Mouse (Mus musculus) heart, embryonic 14.5 days (tissue): Measurements from ENCODE around the gene Ripor2. TPM values are rescaled to one million over a fixed set of nuclear protein-coding genes. Genes with fewer than 3 reads are reported as not detected.
"Not testable (repeated sequence)": the region's sequence is repeated elsewhere in the genome, so short reads cannot be mapped to it uniquely, and the experiment has no call there.

ENCODE experiments used
- ATAC-seq: fragments of 200-750 bp; cut with Nextera tagmentation; 2 replicates; pipeline ENCODE4 v1.8.0; 2017; ENCODE audit warnings: low read depth, moderate TSS enrichment; ENCODE audit not compliant: insufficient number of reproducible peaks, insufficient read depth, low FRiP score
- H3K27ac ChIP-seq, 2 experiments: fragments of 200-500 bp in 1 of 2; fragments of 300-500 bp in 1 of 2; sonication (generic) in 1 of 2; replicated peaks in 1 of 2; 2 replicates each; pipeline ENCODE4 v1.5.1; 2012 to 2014; ENCODE audit warnings: low read depth in 2 of 2, low read length in 2 of 2, control low read depth in 1 of 2, mild to moderate bottlenecking in 1 of 2, mixed read lengths in 1 of 2; ENCODE audit not compliant: control insufficient read depth in 1 of 2, insufficient read depth in 1 of 2
- H3K27me3 ChIP-seq: fragments of 300-500 bp; sonication (generic); 2 replicates; pipeline ENCODE4 v1.6.1; 2014; ENCODE audit warnings: mild to moderate bottlenecking, low read length, control low read depth; ENCODE audit not compliant: control insufficient read depth, insufficient read depth
- H3K36me3 ChIP-seq: fragments of 300-500 bp; sonication (generic); 2 replicates; pipeline ENCODE4 v1.6.1; 2014; ENCODE audit warnings: mild to moderate bottlenecking, control low read depth, low read length, mixed read lengths; ENCODE audit not compliant: control insufficient read depth, insufficient read depth
- H3K4me1 ChIP-seq, 2 experiments: fragments of 200-500 bp in 1 of 2; fragments of 300-500 bp in 1 of 2; sonication (generic) in 1 of 2; 2 replicates each; pipeline ENCODE4 v1.6.1; 2012 to 2014; ENCODE audit warnings: low read length in 2 of 2, control low read depth in 1 of 2, mixed read lengths in 1 of 2; ENCODE audit not compliant: control insufficient read depth in 2 of 2, insufficient read depth in 2 of 2
- H3K4me2 ChIP-seq: fragments of 300-500 bp; sonication (generic); 2 replicates; pipeline ENCODE4 v1.6.1; 2014; ENCODE audit warnings: mild to moderate bottlenecking, low read length
- H3K4me3 ChIP-seq, 2 experiments: fragments of 200-500 bp in 1 of 2; fragments of 300-500 bp in 1 of 2; sonication (generic) in 1 of 2; 2 replicates each; pipeline ENCODE4 v1.5.1; 2012 to 2014; ENCODE audit warnings: low read length in 2 of 2, mild to moderate bottlenecking in 2 of 2, control low read depth in 1 of 2, low read depth in 1 of 2, moderate library complexity in 1 of 2; ENCODE audit not compliant: control insufficient read depth in 1 of 2, insufficient read depth in 1 of 2
- H3K9ac ChIP-seq: fragments of 300-500 bp; sonication (generic); 2 replicates; pipeline ENCODE4 v1.6.1; 2014; ENCODE audit warnings: mild to moderate bottlenecking, low read length
- H3K9me3 ChIP-seq: fragments of 300-500 bp; sonication (generic); 2 replicates; pipeline ENCODE4 v1.6.1; 2016; ENCODE audit warnings: low read length, control low read depth; ENCODE audit not compliant: control insufficient read depth
- WGBS: fragments of 180-500 bp; shearing (Covaris S2); extraction: QIAGEN DNeasy Blood & Tissue Kit; methylation state at CpG from one replicate; pipeline ENCODE4 v1.1.7; 2014; 5-methylcytosine and 5-hydroxymethylcytosine counted together
- polyA plus RNA-seq: library from polyadenylated mRNA; unstranded; fragments of >200 nt; fragmentation: Nextera tagmentation; extraction: Ambion mirVana; gene quantifications from 2 replicates; pipeline ENCODE4 v1.2.1, GENCODE M21; 2014

Ripor2 gene
- polyA plus RNA-seq, 1 experiment from 2014 or later = 13.1 TPM

DNA sequence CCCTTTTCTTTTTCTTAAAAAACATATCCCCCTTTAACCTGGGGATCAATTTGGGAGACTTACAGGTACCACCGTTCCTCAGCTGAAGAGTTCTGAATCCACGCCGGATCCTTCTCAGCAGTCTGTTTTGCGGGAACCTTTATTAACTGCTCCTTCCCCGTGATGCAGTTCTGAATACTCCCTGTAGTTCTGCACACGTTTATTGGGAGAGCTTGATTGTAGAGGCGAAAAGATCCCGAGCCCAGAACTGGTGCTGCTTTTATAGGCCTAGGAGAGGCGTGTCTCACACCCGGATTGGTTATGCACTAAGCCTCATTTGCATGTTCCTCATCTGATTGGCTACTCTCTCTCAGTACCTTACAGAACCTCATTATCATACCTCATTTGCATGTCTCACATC, 189.5 kb downstream of the Ripor2 start:
- not testable (repeated sequence) for H3K27me3 ChIP-seq, H3K4me3 ChIP-seq, H3K27ac ChIP-seq, H3K9me3 ChIP-seq, H3K4me1 ChIP-seq, H3K36me3 ChIP-seq, H3K4me2 ChIP-seq, ATAC-seq, H3K9ac ChIP-seq
- 93% methylated on average over 10 of the region's 10 CpGs for WGBS

DNA sequence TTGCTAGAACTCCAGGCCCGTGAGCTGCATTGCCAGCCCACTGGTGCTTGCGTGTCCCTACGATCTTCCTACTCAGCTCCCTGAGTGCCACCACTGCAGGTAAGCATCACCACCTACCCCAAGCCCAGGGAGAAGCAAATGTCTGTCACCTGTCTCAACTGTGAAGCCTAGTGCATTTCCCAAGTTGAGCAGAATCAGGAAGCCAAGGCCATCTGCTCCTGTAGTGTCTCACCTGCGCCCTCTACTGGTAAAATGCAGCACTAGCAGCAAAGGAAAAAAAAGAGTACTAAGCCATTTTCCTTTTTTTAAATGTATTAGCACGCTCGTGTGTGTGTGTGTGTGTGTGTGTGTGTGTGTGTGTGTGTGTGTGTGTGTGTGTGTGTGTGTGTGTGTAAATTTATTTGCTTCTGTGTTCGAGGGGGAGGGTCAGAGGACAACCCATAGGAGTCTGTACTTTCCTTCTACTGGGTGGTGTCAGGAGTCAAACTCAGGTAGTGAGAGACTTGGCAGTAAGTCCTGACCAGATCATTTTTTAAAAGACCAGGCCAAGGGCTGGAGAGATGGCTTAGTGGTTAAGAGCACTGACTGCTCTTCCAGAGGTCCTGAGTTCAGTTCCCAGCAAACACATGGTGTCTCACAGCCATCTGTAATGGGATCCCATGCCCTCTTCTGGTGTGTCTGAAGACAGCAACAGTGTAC, 194.3 kb downstream of the Ripor2 start:
- WGBS = 56% methylated on average over 7 of the region's 7 CpGs
- no peak overlapping the region for H3K27ac ChIP-seq
- H3K4me2 ChIP-seq = no peak overlapping the region
- H3K4me1 ChIP-seq = no peaks in the 10 kb centered on the region
- H3K9me3 ChIP-seq = no peaks in the 10 kb centered on the region
- H3K4me3 ChIP-seq = no peak overlapping the region
- no peaks in the 10 kb centered on the region for H3K36me3 ChIP-seq
- H3K27me3 ChIP-seq = no peaks in the 10 kb centered on the region
- no peak for ATAC-seq
- H3K9ac ChIP-seq = no peak overlapping the region

DNA sequence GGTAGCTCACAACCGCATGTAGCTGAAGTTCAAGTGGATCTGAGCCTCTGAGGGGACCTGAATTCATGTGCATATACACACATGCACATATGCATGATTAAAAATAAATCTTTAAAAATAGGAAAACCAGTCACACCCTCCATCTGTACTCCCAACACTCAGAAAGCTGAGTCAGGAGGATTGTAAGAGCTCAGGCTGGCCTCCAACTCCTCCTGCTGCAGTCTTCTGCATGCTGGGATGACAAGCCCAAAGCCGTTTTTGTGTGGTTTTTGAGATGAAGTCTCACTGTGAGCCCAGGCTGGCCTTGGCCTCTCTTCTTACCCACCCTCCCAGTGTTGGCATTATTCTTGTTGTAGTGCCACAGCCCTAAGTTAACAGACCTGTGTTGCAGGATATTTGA, 196.0 kb downstream of the Ripor2 start:
- Histone ChIP-seq H3K9me3 (no peaks in the 10 kb centered on the region), H3K4me1 (peaks cover 3 to 4% of the 10 kb centered on the region in 2 experiments; a peak in 1 of 4 replicates), H3K4me3 (no peak overlapping the region), H3K27me3 (no peaks in the 10 kb centered on the region), H3K27ac (no peak overlapping the region), H3K9ac (no peak overlapping the region), H3K36me3 (no peaks in the 10 kb centered on the region), H3K4me2 (no peak overlapping the region)
- WGBS = 75% methylated on average over 2 of the region's 2 CpGs
- no peak for ATAC-seq

DNA sequence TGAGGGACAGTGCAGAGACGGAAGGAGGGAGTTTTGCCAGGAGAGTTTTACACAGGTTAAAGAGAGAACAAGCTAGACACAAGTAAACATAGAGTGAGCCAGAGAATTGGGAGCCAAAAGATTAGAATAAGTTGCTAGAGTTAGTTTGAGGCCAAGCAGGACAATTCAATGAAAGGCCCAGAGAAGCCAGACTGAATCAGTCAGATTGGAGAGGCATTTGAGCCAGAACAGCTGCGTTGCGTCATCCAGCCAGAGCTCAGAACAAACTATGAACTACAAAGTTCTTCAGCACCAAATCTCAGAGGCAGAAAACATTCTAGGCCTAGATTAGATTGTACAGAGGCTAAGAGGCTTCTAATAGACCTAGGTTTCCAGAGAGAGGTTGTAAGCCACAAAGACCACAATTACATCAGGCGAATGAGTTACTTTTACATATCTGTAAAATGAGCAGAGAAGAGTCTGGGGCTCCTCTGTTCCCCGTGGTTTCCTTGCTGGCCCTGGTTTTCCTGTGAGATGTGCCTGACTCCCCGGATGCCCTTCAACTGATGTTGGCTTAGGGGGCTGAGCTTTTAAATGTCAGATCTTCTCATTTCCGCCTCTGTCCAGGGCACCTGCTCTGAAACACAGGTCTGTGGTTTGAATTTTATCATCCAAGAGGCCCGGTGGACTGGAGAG, 196.9 kb downstream of the Ripor2 start:
- no peaks in the 10 kb centered on the region for H3K27me3 ChIP-seq
- no peak overlapping the region for H3K4me2 ChIP-seq
- ATAC-seq = no peak
- H3K4me1 ChIP-seq = peaks cover 3 to 4% of the 10 kb centered on the region in 2 experiments; a peak in 1 of 4 replicates
- H3K9ac ChIP-seq = no peak overlapping the region
- H3K9me3 ChIP-seq = no peaks in the 10 kb centered on the region
- WGBS = 65% methylated on average over 8 of the region's 8 CpGs
- H3K27ac ChIP-seq = no peak overlapping the region
- H3K36me3 ChIP-seq = no peaks in the 10 kb centered on the region
- H3K4me3 ChIP-seq = no peak overlapping the region

DNA sequence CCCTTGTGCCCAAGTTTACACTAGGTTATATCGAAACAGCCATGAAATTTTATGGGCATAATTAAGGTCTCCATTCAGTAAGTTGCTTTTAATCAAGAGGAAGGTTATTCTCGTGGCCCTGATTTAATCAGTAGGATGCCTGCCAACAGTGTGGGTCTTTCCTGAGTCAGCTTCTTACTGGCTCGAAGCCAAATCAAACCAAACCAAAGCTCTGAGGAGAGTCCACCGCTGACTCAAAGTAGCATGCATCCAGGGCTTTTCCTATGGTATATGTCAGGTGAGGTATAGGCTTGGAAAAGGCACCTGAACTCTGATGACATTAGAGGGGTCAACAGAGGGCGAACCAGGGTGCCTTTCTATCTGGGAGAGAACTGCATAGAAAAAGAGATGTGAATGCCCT, 199.9 kb downstream of the Ripor2 start:
- WGBS = 52% methylated on average over 5 of the region's 5 CpGs
- ATAC-seq = no peak
- no peaks in the 10 kb centered on the region for H3K9me3 ChIP-seq

More for the DNA sequence above, 199.9 kb downstream of the Ripor2 start:
- H3K27me3 ChIP-seq = no peaks in the 10 kb centered on the region
- H3K4me3 ChIP-seq = no peak overlapping the region
- H3K27ac ChIP-seq = no peak overlapping the region
- no peaks in the 10 kb centered on the region for H3K36me3 ChIP-seq
- H3K4me2 ChIP-seq = no peak overlapping the region
- peaks cover 3 to 4% of the 10 kb centered on the region in 2 experiments; a peak in 1 of 4 replicates for H3K4me1 ChIP-seq
- no peak overlapping the region for H3K9ac ChIP-seq

Other genes starting within 250 kb of the Ripor2 start
- not detected in 2 replicates for gene Armh2, start 159.0 kb downstream of the Ripor2 start, polyA plus RNA-seq
- gene Gmnn, start 179.7 kb downstream of the Ripor2 start, polyA plus RNA-seq = 108 and 112 TPM in 2 replicates
- gene BC005537, start 219.5 kb downstream of the Ripor2 start, polyA plus RNA-seq = 19.0 and 22.6 TPM in 2 replicates
- gene Acot13, start 249.4 kb downstream of the Ripor2 start, polyA plus RNA-seq = 312 and 318 TPM in 2 replicates
- gene Tdp2, start 249.5 kb downstream of the Ripor2 start, polyA plus RNA-seq = 31.4 and 32.0 TPM in 2 replicates